28 mouse cellular contexts compared by ENCODE assay signal in the genomic region with DNA sequence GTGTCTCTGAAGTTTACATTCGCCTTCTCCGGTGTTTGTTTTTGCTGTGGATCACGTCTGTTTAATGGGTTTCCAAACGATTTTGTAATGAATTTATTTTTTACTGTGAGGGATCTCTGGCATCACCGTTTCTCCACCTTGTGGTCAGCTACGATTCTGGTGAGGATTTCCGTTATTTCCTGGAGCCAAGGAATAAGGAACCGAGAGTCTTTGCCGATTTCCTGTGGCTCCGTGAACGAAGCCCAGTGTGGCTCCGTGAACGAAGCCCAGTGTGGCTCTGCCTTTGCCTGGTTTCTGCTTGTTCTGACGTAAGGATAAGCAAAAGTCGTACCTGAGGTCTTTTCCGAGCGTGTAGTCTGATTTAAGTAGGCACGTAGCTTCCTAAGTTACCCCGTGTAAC. TPM values are rescaled to one million over a fixed set of nuclear protein-coding genes. Genes with fewer than 3 reads are reported as not detected.
DNase-seq lines count a peak whose midpoint lies in the region; ATAC-seq and TF ChIP-seq lines count a peak whose summit lies in the region.
"Had no signal": no experiment of that assay in that cellular context is flagged by ENCODE, and none has a peak within 500 bp of the region (broad histone marks: within the 10 kb centered on the region; RNA-seq: fewer than 3 reads in every experiment).

No protein-coding gene starts in this region.

- TF ChIP-seq EP300 in stomach, postnatal 0 days (optimal IDR thresholded peaks at IDR 0.05) = no peak

- no peaks in the 10 kb centered on the region for H3K9me3 ChIP-seq in stomach, postnatal 0 days (ENCODE audit: control insufficient read depth, low read length)
- no peaks in the 10 kb centered on the region for H3K9me3 ChIP-seq in forebrain, embryonic 11.5 days (ENCODE audit: control insufficient read depth, low read length)
- H3K9me3 ChIP-seq: heart, embryonic 13.5 days; hindbrain, embryonic 12.5 days; intestine, embryonic 15.5 days; limb, embryonic 12.5 days had no signal

- H3K27ac ChIP-seq in stomach, postnatal 0 days (replicated peaks) = no peak overlapping the region
- H3K27ac ChIP-seq in forebrain, embryonic 11.5 days (ENCODE audit: low read depth, low read length) = no peak overlapping the region
- H3K27ac ChIP-seq: embryonic facial prominence, embryonic 12.5 days; heart, embryonic 13.5 days; hindbrain, embryonic 12.5 days; hindbrain, postnatal 0 days; intestine, embryonic 15.5 days; limb, embryonic 12.5 days; liver, embryonic 13.5 days had no signal

- no peak overlapping the region for H3K4me2 ChIP-seq in stomach, postnatal 0 days (replicated peaks; ENCODE audit: low read depth)
- H3K4me2 ChIP-seq in forebrain, embryonic 11.5 days (ENCODE audit: low read depth, low read length, severe bottlenecking) = no peak overlapping the region
- H3K4me2 ChIP-seq: embryonic facial prominence, embryonic 12.5 days; heart, embryonic 13.5 days; hindbrain, embryonic 12.5 days; intestine, embryonic 15.5 days; limb, embryonic 12.5 days; liver, embryonic 13.5 days had no signal

- TF ChIP-seq CTCF in stomach, postnatal 0 days (IDR thresholded peaks at IDR 0.05; ENCODE audit: low read depth) = 0 out of 2 replicates have a peak, but pooled peaks have one; percentile 12

- WGBS in stomach, postnatal 0 days = 79% methylated on average over 19 of the region's 19 CpGs
- WGBS in forebrain, embryonic 11.5 days = 94% methylated on average over 19 of the region's 19 CpGs

- DNase-seq in heart, adult 8-10 months (ENCODE audit: low spot score) = peak; percentile 21
- DNase-seq in heart, adult 9 months (ENCODE audit: low spot score in 2 of 2) = no peak
- peak; percentile 53 for DNase-seq in lung, postnatal 36 days
- no peak for DNase-seq in lung, postnatal 4 days
- no peak for DNase-seq in stomach, postnatal 0 days (ENCODE audit: low spot score)
- no peak for DNase-seq in adrenal gland, postnatal 14 days
- DNase-seq in forebrain, embryonic 11.5 days (ENCODE audit: low spot score) = no peak
- DNase-seq: cerebellum, adult 11 months; cerebellum, adult 9-10 months; cerebellum, postnatal 36 days; embryo, embryonic 11 days; heart, postnatal 10 days; kidney, adult 2 months; kidney, postnatal 36 days; liver, embryonic 13.5 days; lung, adult 2 months; midbrain, embryonic 14.5 days; spleen, adult 18-20 months; thymus, postnatal 4 days had no signal

- no peak overlapping the region for H3K4me3 ChIP-seq in stomach, postnatal 0 days (ENCODE audit: low read depth, low read length)
- no peak overlapping the region for H3K4me3 ChIP-seq in forebrain, embryonic 11.5 days (ENCODE audit: low read depth, low read length)
- H3K4me3 ChIP-seq: embryonic facial prominence, embryonic 12.5 days; heart, embryonic 13.5 days; hindbrain, embryonic 12.5 days; intestine, embryonic 15.5 days; limb, embryonic 12.5 days; liver, embryonic 13.5 days had no signal

- H3K27me3 ChIP-seq in stomach, postnatal 0 days (ENCODE audit: control insufficient read depth, insufficient read depth, low read length) = no peaks in the 10 kb centered on the region
- no peaks in the 10 kb centered on the region for H3K27me3 ChIP-seq in forebrain, embryonic 11.5 days (ENCODE audit: control insufficient read depth, insufficient read depth, low read length)
- H3K27me3 ChIP-seq: embryonic facial prominence, embryonic 12.5 days; heart, embryonic 13.5 days; hindbrain, embryonic 12.5 days; intestine, embryonic 15.5 days; limb, embryonic 12.5 days; liver, embryonic 13.5 days had no signal

- ATAC-seq in megakaryocyte, adult 5-6 weeks (ENCODE audit: poor library complexity, severe bottlenecking) = peak; percentile 90
- no peak for ATAC-seq in stomach, postnatal 0 days (ENCODE audit: low FRiP score, low TSS enrichment)
- ATAC-seq in forebrain, embryonic 11.5 days (replicated peaks; ENCODE audit: low FRiP score) = no peak
- ATAC-seq: CD4-positive, CD25-positive, alpha-beta regulatory T cell, adult 4 months; forebrain, embryonic 16.5 days; hindbrain, postnatal 0 days; intestine, embryonic 15.5 days had no signal

- H3K4me1 ChIP-seq in stomach, postnatal 0 days (replicated peaks; ENCODE audit: control insufficient read depth, insufficient read depth) = no peaks in the 10 kb centered on the region
- H3K4me1 ChIP-seq in forebrain, embryonic 11.5 days (replicated peaks; ENCODE audit: control insufficient read depth, insufficient read depth, low read length) = no peaks in the 10 kb centered on the region
- H3K4me1 ChIP-seq: embryonic facial prominence, embryonic 12.5 days; hindbrain, embryonic 12.5 days; intestine, embryonic 15.5 days had no signal

- 0 out of 2 replicates have a peak, but pooled peaks cover 2% of the 10 kb centered on the region for H3K36me3 ChIP-seq in stomach, postnatal 0 days (ENCODE audit: control insufficient read depth, insufficient read depth, low read length)
- H3K36me3 ChIP-seq in forebrain, embryonic 11.5 days (ENCODE audit: control insufficient read depth, insufficient read depth, low read length) = no peaks in the 10 kb centered on the region
- H3K36me3 ChIP-seq: liver, embryonic 13.5 days had no signal

- H3K9ac ChIP-seq in stomach, postnatal 0 days (ENCODE audit: low read length) = no peak overlapping the region
- no peak overlapping the region for H3K9ac ChIP-seq in forebrain, embryonic 11.5 days (ENCODE audit: low read length)
- H3K9ac ChIP-seq: embryonic facial prominence, embryonic 12.5 days; heart, embryonic 13.5 days; hindbrain, embryonic 12.5 days; intestine, embryonic 15.5 days; limb, embryonic 12.5 days; liver, embryonic 13.5 days had no signal

RNA-seq across cellular contexts. Expression of a gene that starts 11.0 kb away (rescaled TPM):
- total RNA-seq in heart, adult 8-10 months (2022) = 10 to 100 TPM; 13.7 to 16.1 (median 15.1) TPM
- 29.6 and 30.8 TPM in 2 replicates for total RNA-seq in megakaryocyte, adult 5-6 weeks (2015)
- 39.2 and 47.4 TPM in 2 replicates for total RNA-seq in megakaryocyte, adult 5-6 weeks (2017)
- 3.9 and 4.2 TPM in 2 replicates for polyA plus RNA-seq in stomach, postnatal 0 days (2015; fragmentation: Nextera tagmentation; extraction: Ambion mirVana)
- 28.2 and 29.0 TPM in 2 replicates for total RNA-seq in adrenal gland, postnatal 14 days (2021)
- 5.0 and 5.3 TPM in 2 replicates for polyA plus RNA-seq in forebrain, embryonic 11.5 days (2014; fragmentation: Nextera tagmentation; extraction: Ambion mirVana)

Comparison
In these comparisons a context has a peak if more than half of its experiments do, and no peak if none do; other contexts are left out.
1. DNase-seq: peak in heart, adult 8-10 months (single experiment) and lung, postnatal 36 days (single experiment); none in heart, adult 9 months (0 of 2), lung, postnatal 4 days (0 of 2), stomach, postnatal 0 days (single experiment), adrenal gland, postnatal 14 days (single experiment) and forebrain, embryonic 11.5 days (single experiment).